Mouse (Mus musculus) c-Kit-positive CD71-negative TER-119-negative erythroid progenitor cells, embryonic 14.5 days (primary cell): ENCODE data around the gene Arid2.
"Not testable (repeated sequence)": the region's sequence is repeated elsewhere in the genome, so short reads cannot be mapped to it uniquely, and the experiment has no call there.

Experiments used
- DNase-seq: peaks from one replicate; pipeline ENCODE4 v3.0.0-alpha.2; 2013; ENCODE audit warnings: low read depth

Gene Arid2

DNA sequence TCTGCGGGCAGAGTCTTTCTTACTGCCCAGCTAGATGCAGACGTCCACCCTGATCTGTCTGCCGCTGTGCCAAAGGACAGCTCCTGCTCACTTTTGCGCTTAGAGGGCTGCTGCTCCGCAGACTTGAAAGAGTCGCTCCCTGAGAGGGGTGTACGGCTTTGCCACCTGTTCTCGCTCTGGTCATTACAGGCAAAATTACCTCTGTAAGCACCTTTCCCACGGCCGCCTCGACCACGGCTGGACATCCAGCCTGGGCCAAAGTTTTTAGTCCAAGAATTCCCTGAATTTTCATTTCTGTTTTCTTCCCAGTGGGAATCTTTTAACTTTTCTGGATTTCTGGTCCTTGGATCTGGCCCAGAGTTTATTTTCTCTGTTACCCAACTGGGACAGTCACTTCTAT lies 130.8 kb downstream of the Arid2 start:
- no peak for DNase-seq

GRCm38 (mm10) chr15:96419920-96420319 lies 132.6 kb downstream of the Arid2 start:
- DNase-seq, result no peak

DNA sequence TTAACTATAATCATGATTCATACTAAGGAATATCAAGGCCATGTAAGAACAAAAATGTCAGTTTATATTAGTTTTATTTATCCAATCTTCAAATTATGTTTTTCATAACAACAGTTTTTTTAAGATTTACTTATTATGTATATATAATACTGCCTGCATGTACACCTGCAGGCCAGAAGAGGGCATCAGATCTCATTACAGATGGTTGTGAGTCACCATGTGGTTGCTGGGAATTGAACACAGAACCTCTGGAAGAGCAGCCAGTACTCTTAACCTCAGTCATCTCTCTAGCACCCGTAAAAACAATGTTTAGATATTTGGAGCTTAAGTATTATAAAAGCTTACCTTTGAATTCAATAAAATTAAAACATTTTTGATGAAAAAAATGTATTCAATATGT lies 146.9 kb downstream of the Arid2 start:
- DNase-seq, result no peak

DNA sequence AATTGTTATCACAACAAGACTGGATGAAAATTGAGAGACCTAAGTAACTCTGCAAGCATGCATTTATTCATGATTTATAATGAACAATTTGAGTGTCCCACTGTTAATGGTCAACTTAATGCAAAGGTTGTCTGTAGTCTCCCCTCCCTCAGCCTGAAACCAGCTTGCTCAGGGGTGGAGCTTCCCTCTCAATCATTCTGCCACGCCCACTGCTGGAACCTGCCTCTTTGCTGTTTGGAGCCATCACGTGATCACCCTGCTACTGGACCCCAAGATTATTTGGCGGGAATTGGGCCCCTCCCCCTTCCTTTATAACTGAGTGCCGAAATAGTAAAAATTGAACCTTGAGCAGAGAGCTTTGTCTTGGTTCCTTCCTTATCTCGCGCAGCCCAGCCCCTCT lies 154.2 kb downstream of the Arid2 start:
- DNase-seq, result not testable (repeated sequence)

- no peak for DNase-seq
Observed at GRCm38 (mm10) chr15:96446785-96447184, 159.5 kb downstream of the Arid2 start.

- no peak for DNase-seq
Observed at GRCm38 (mm10) chr15:96448656-96449299, 161.5 kb downstream of the Arid2 start.

GRCm38 (mm10) chr15:96453346-96453745 lies 166.0 kb downstream of the Arid2 start:
- no peak for DNase-seq
